Mouse (Mus musculus): ENCODE measurements at regions not wholly inside any gene's neighbourhood (a gene's known extent, or its start where the extent isn't known, plus 50 kb on each side); places are given as distances from the start of the nearest gene placed in this dataset.

DNA sequence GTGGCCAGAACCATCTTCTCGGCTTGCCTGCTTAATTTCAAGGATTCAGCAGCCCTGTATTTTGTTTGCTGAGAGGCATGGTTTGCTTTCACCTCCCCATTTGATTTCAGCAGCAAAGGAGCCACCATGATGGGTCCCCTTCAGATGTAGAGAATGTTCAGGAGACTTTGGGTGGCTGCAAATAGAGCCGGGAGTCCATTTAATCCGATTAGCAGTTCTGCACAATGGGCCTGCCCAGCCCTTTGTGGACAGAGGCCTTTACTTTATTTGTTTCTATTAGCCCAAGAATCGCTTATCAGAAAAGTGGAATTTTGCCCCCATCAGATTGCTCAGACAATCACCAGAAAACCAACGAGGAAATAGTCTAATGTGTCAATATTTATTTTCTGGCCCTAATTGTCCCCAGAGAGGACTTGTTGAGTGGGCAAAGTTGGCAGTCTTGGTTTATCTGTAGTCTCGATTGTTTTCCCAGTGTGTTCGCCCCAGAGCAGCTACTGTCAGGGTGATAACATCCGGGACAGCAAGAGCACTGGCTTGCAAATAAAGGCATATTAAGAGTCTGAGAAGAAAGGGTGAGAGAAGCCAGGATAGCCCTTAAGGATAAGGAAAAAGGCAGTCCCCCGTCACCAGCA, 130.6 kb upstream of the Kiz start:
- TF ChIP-seq GATA1 (IDR thresholded peaks at IDR 0.05; ENCODE audit: borderline replicate concordance, low read length) (no peak), FLI1 (IDR thresholded peaks at IDR 0.05; ENCODE audit: low read length) (no peak)

All from megakaryocyte, embryonic 14.5 days (primary cell).